Mouse (Mus musculus) common myeloid progenitor, adult 5-6 weeks (primary cell): ENCODE measurements around the gene Ank2. TPM values are rescaled to one million over a fixed set of nuclear protein-coding genes. Genes with fewer than 3 reads are reported as not detected.

Experiments
- ATAC-seq: replicated peaks from 2 replicates; pipeline ENCODE4 v1.8.0; 2016; ENCODE audit warnings: low read depth, mild to moderate bottlenecking, moderate TSS enrichment, inconsistent platforms; ENCODE audit not compliant: poor library complexity, severe bottlenecking
- total RNA-seq: library from RNA; stranded (forward); fragments of 200-1000, 187-1606 nt; gene quantifications from 2 replicates; pipeline ENCODE4 v1.2.3, GENCODE M21; 2017

Gene Ank2
- total RNA-seq, 1 experiment from 2014 or later = 0.27 TPM

- no peak for ATAC-seq
Measured at GRCm38 (mm10) chr3:127202484-127203115, 296.6 kb downstream of the Ank2 start.

GRCm38 (mm10) chr3:127200789-127201188 is 298.4 kb downstream of the Ank2 start:
- no peak for ATAC-seq

DNA sequence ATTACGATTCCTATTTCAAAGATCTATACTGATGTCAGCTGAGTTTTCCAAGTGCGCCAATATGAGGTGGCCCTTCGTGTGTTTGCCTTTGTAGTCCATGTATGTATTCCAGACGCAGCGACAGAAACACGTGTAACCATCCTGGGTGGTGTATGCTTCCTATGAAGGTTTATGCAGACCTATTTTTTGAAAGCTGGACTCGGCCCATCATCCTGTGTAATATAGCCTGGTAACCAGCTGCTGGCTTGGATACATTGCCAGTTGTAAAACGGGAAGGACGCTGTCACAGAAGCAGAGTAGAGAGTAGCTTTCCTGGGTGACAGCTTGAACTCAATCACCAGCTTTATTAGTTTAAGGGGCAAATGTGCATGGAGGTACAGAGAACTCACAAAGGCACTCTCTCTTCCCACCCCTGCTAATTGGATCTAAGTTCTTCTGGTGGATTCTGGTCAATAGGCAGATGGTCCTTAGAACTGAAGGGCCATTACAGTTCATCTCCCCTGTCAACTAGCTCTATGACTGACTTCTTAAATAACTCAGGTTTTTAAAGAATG is 300.0 kb downstream of the Ank2 start:
- ATAC-seq = no peak

- ATAC-seq = no peak
Measured at GRCm38 (mm10) chr3:127198656-127199055, 300.5 kb downstream of the Ank2 start.

- no peak for ATAC-seq
Measured at GRCm38 (mm10) chr3:127188789-127189128, 310.4 kb downstream of the Ank2 start.

GRCm38 (mm10) chr3:127188086-127188788 is 310.9 kb downstream of the Ank2 start:
- no peak for ATAC-seq

GRCm38 (mm10) chr3:127187081-127187480 is 312.1 kb downstream of the Ank2 start:
- no peak for ATAC-seq

DNA sequence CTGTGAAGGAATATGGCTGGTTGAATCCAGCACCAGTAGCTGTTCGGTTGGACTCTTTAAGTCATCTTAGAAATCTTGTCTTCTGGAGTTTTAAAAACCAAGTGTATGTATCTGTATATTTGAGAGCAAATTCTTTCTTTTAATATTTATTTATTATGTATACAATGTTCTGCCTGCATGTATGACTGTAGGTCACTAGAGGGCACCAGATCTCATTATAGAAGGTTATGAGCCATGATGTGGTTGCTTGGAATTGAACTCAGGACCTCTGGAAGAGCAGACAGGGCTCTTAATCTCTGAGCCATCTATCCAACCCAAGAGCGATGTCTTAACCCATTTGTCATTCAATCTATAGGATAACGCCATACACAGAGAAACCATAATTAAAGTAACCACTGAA is 312.9 kb downstream of the Ank2 start:
- ATAC-seq = 0 out of 2 replicates have a peak, but pooled peaks have one; percentile 39

- peak; percentile 93 for ATAC-seq
Measured at GRCm38 (mm10) chr3:127183998-127184753, 315.0 kb downstream of the Ank2 start.

GRCm38 (mm10) chr3:127172697-127173096 is 326.5 kb downstream of the Ank2 start:
- ATAC-seq = no peak

- no peak for ATAC-seq
Measured at GRCm38 (mm10) chr3:127170246-127170645, 328.9 kb downstream of the Ank2 start.

DNA sequence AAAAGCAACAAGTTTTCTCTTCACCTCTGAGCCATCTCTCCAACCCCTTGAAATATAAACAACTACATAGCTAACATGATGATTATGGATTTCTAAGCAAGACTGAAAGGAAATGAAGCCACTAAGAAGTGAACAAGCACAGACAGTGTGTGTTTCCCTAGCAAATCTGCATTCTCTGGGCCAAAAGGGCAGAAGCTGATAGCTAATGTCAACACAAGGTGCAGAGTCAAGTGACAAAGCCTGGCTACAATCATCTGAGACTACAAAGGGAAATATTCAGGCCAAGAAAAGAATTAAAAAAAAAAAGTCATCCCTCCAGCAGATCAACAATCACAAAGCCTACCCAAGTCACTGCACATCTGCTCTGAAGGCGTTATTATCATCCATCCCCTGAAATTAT is 330.0 kb downstream of the Ank2 start:
- no peak for ATAC-seq

- ATAC-seq = no peak
Measured at GRCm38 (mm10) chr3:127163749-127164148, 335.4 kb downstream of the Ank2 start.

- ATAC-seq = peak; percentile 91
Measured at GRCm38 (mm10) chr3:127161998-127162712, 337.0 kb downstream of the Ank2 start.

GRCm38 (mm10) chr3:127161085-127161837 is 337.9 kb downstream of the Ank2 start:
- ATAC-seq = no peak

DNA sequence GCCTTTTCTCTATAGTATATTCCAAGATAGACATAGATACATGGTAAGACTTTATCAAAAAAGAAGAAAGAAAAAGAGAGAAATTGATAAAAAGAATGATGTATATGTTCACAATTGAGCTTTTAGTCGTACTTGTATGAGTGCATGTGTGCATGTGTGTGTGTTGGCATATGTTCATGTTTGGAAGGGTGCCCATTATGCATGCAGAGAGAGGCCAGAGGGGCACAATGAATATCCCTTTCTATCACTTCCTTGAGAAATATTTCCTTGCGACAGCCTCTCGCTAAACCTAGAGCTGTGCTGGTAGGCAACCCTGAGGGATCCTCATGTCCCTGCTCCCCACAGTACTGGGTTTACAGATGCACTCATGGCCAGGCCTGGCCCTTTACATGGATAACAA is 341.4 kb downstream of the Ank2 start:
- ATAC-seq = no peak

GRCm38 (mm10) chr3:127156080-127156479 is 343.1 kb downstream of the Ank2 start:
- ATAC-seq = no peak

GRCm38 (mm10) chr3:127153861-127154260 is 345.3 kb downstream of the Ank2 start:
- ATAC-seq = no peak

- no peak for ATAC-seq
Measured at GRCm38 (mm10) chr3:127153443-127153842, 345.7 kb downstream of the Ank2 start.

DNA sequence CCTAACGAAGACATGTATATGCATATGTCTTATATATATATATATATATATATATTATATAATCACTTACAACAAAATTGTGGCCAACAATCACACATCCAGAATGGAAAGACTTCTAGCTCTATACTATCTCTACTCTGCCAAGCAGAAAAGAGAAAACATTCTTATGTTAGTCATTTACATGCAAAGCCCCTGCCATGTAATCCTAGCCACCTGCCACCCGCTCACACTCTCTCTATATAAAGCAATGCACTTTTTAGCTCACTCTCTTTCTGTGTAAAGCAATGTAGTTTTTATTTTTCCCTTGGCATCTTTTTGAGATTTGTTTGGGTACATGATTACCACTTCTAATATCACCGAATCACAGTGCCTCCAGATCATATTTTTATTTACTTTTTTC is 350.5 kb downstream of the Ank2 start:
- ATAC-seq = no peak
